Mouse (Mus musculus) CD4-positive, CD25-positive, alpha-beta regulatory T cell, adult 4 months (primary cell): ENCODE results near the gene Chtf18. TPM values are rescaled to one million over a fixed set of nuclear protein-coding genes. Genes with fewer than 3 reads are reported as not detected.

ENCODE experiments used
- polyA plus RNA-seq, 2 experiments: library from polyadenylated mRNA; unstranded; fragments of 100-300 nt; shearing (Covaris generic); gene quantifications; one replicate each; pipeline ENCODE4 v1.2.1; 2017

Chtf18 gene
- polyA plus RNA-seq, 2 experiments from 2014 or later: 3.5 to 5.9 TPM

Other genes starting within 250 kb of the Chtf18 start
- gene Sstr5, start 230.1 kb downstream of the Chtf18 start, polyA plus RNA-seq: not detected
- gene Sox8, start 156.7 kb downstream of the Chtf18 start, polyA plus RNA-seq: not detected
- 10 to 100 TPM; 22.0 to 26.0 TPM for gene Lmf1, start 148.3 kb downstream of the Chtf18 start, polyA plus RNA-seq
- gene Gng13, start 10.2 kb downstream of the Chtf18 start, polyA plus RNA-seq: not detected
- gene Rpusd1, start 251 bp upstream of the Chtf18 start, polyA plus RNA-seq: 10 to 100 TPM; 12.8 to 16.8 TPM
- not detected for gene Mslnl, start 8.6 kb upstream of the Chtf18 start, polyA plus RNA-seq
- not detected for gene Msln, start 27.0 kb upstream of the Chtf18 start, polyA plus RNA-seq
- gene Narfl, start 46.4 kb upstream of the Chtf18 start, polyA plus RNA-seq: 10 to 100 TPM; 21.4 to 29.8 TPM
- 10 to 100 TPM; 26.8 to 37.4 TPM for gene Haghl, start 58.3 kb upstream of the Chtf18 start, polyA plus RNA-seq
- gene Ccdc78, start 59.2 kb upstream of the Chtf18 start, polyA plus RNA-seq: 1 to 10 TPM in 1 of 2 experiments, under 1 TPM in 1; 0.28 to 1.4 TPM
- gene Fam173a, start 65.5 kb upstream of the Chtf18 start, polyA plus RNA-seq: 100 to 1,000 TPM; 192 to 257 TPM
- not detected for gene AC134908.4, start 68.2 kb upstream of the Chtf18 start, polyA plus RNA-seq
- 1 to 10 TPM; 3.6 to 7.0 TPM for gene Metrn, start 69.7 kb upstream of the Chtf18 start, polyA plus RNA-seq
- not detected for gene Fbxl16, start 81.7 kb upstream of the Chtf18 start, polyA plus RNA-seq
- gene Wdr24, start 96.2 kb upstream of the Chtf18 start, polyA plus RNA-seq: 10 to 100 TPM; 19.4 to 53.9 TPM
- gene Jmjd8, start 101.4 kb upstream of the Chtf18 start, polyA plus RNA-seq: 10 to 100 TPM; 22.2 to 42.8 TPM
- 10 to 100 TPM; 75.1 to 75.2 TPM for gene Stub1, start 106.0 kb upstream of the Chtf18 start, polyA plus RNA-seq
- not detected for gene Rhbdl1, start 109.9 kb upstream of the Chtf18 start, polyA plus RNA-seq
- 1 to 10 TPM in 1 of 2 experiments, under 1 TPM in 1; 0.79 to 1.7 TPM for gene Gm20683, start 114.3 kb upstream of the Chtf18 start, polyA plus RNA-seq
- 10 to 100 TPM; 19.1 to 47.0 TPM for gene Rhot2, start 117.4 kb upstream of the Chtf18 start, polyA plus RNA-seq
- 1 to 10 TPM; 3.4 to 6.8 TPM for gene Wdr90, start 134.1 kb upstream of the Chtf18 start, polyA plus RNA-seq
- gene Mcrip2, start 141.3 kb upstream of the Chtf18 start, polyA plus RNA-seq: 1 to 10 TPM; 2.7 to 5.5 TPM
- 100 to 1,000 TPM in 1 of 2 experiments, 10 to 100 TPM in 1; 82.7 to 124 TPM for gene Mettl26, start 147.7 kb upstream of the Chtf18 start, polyA plus RNA-seq
- gene Wfikkn1, start 153.4 kb upstream of the Chtf18 start, polyA plus RNA-seq: 1 to 10 TPM in 1 of 2 experiments, under 1 TPM in 1; 0.94 to 1.3 TPM
- 1 to 10 TPM; 6.6 to 7.3 TPM for gene Rab40c, start 192.3 kb upstream of the Chtf18 start, polyA plus RNA-seq
- gene Pigq, start 217.5 kb upstream of the Chtf18 start, polyA plus RNA-seq: 10 to 100 TPM; 27.8 to 49.3 TPM
- not detected for gene Nhlrc4, start 217.5 kb upstream of the Chtf18 start, polyA plus RNA-seq
- not detected for gene A930017K11Rik, start 225.1 kb upstream of the Chtf18 start, polyA plus RNA-seq